Mouse (Mus musculus): ENCODE data around the gene Slain1.
A peak's percentile ranks its signal among the peaks of the same experiment; 100 is the strongest.

Gene Slain1

DNA sequence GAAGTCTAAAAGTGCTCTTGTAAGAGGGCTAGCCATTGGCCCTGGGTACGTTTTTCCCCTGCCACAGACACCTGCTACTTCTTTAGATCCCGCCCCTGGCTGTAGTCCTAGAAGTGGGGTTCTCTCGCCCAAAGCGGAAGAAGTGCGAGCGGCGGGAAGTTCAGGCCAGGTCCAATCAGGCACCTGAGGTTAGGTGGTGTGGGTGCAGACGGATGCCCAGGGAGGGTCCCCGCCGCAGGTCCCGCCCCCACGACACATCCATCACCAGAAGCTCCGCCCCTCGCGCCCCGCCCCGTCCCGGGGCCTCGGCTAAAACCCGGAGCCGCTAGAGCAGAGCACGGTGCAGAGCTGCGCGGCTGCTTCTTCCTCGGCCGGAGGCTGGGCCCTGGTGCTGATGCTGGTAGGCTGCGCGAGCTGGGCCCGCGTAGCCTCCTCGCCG, at the start of gene Slain1:
Gene Slain1, plus strand, starts transcription at position 333 of the 439 bp plus-strand sequence.
- DNase-seq, result peak; percentile 97 to 98

DNA sequence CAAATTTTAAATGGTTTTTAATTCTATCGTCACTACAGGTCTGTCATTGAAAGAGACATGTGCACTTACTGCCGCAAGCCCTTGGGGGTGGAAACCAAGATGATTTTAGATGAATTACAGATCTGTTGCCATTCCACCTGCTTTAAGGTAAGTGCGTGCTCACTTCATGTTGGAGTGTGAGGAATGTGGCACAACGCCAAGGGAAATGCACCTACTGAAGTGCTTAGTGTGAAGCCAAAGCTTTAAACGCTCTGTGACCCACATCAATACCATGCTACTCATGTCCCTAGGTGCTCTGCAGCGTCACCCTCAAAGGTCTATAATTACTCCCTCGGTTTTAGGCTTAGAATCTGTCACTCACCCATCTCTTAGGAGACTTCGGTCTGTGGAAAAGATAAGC, 42.0 kb upstream of the Slain1 start:
- no peak for DNase-seq

DNA sequence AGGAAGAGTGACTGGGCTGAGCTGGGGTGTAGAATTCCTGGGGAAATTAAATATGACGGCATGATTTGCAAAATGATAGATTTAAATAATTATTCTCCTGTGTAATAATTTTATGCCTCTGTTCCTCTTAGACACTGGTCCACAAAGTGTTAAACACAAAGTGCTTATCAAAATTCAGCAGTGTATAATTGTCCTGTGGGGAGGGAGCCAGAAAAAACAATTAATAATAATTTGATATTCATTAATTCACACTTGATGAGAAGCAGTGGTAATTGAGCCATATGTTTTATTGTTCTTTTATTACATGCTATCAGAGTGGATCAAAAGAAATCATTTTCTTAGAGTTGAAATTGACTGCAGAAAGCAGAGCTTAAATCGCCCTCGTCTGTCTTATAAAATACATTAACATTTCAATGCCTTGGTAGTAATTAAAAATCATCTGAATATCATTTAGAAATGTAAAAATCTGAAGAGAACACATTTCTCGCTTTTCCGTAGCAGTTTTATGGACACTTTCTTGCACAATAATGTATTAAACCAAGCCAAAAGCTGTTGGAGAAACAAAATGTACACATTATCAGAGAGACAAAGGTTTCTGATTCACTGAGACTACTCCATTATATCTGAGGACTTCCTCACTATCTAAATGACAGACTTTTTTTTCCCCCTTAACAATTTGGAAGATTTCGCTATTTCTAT, 36.3 kb upstream of the Slain1 start:
- no peak for DNase-seq

DNA sequence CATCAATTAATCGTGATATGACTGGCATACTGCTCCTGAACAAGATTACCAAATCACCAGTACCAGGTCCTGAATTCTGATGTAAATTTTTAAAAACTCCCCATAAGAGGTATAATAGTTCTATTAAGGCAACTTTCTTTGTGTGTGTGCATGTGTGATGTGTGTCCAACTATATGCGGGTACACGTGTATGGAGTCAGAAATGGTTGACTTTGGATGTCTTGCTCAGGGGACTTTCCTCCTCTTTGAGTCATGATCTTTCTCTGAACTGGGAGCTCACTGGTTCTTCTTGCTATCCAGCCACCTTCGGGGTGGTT, 35.8 kb upstream of the Slain1 start:
- DNase-seq, result no peak

DNA sequence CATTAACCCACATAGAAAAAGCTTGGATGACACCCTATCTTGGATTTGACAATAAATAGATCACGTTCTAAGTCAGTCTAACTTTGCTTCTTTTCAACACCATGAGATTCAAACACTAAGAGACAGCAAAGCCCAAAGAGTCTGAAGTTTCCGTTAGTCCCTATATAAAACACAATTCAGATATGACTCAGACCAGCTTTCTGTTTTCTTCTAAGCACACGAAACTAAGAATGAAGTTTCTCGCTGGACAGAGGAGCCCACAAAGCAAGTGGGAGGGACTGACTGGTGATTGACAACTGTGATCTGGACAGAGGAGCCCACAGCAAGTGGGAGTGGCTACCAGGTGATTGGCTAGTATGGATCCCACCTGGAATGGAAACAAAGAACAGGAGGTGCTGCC, 30.3 kb upstream of the Slain1 start:
- DNase-seq, result no peak

DNA sequence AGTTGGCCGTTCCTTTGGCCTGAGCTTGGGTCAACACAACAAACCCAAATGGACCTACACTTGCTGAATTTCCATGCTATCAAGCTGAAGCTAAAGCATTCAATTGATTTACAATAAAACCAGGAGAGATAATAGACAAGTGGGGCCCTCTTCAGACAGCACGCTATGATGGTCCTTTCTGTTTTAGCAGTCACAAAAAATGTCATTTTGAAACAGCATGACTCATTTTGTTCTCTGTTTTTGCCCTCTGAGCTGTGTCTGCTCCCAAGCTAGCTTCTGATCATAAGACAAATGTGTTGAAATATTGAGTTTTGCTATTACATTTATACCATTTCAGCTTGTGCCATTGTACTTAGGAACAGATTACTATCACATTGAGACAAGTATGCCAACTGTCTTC, 28.8 kb upstream of the Slain1 start:
- no peak for DNase-seq

DNA sequence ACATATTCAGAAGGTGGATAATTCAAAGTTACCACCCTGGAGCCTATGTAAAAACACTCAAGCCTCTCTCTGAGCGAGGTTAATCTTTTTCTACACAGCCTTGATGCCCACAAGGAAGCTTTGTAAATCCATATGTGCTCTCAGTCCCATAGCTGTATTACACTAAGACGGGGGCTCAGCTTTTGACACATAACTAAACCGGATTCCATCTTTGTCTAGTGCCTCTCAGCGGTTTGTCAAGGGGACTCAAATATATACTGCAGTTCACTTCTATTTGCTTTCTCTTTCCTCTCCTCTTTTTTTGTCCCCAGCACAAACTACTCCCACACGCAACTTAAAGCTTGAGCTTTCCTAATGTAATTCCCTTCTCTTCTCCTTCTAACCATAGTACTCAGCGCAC, 23.9 kb upstream of the Slain1 start:
- no peak for DNase-seq

DNA sequence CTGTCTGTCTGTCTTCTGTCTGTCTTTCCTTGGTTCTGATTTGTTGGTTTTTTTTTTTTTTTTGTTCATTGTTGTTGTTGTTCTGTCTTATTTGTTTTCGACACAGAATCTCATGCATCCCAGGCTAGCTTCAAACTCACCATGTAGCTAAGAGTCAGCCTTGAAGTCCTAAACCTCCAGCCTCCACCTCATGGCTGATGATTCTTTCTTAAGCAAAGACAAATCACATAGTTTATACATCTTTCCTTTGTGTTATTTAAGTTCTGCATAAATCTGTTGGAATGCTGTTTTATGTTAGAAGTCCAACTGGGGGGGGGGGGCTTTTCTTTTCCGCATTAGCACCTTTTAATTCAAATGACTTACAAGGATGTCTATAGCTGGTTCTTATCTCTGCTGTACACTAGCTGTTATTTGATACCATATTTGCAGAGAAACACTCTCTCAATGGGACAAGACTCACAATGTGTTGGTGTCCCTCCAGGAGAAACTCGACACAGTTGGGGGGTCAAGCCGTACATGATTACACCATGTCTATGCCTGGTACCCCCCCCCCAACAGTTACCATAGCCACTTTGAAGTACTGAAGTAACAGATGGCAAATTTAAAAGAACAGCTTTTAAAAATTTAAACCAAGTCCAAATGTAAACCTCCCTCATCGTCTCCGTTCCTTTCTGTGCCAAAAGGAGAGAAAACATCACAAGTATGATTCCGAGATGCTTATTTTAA, 20.2 kb upstream of the Slain1 start:
- no peak for DNase-seq

DNA sequence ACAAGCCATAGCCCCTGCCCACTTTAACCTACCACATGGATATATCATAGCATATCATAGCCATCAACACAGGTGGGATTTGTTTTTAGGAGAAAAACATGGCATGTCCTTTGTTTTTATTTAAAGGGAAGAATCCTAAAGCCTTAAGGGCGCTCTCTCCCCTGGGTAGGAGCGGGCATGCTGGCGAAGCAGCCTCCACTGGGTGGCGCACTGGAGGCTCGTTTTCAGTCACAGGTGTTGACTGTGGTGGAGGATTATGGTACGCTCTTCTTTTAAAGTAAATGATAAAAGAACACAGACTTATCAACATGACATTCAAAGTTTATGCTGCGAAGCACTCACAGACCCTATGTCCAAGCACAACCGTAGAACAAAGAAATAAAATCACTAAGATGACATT, 19.5 kb upstream of the Slain1 start:
- DNase-seq, result no peak

DNA sequence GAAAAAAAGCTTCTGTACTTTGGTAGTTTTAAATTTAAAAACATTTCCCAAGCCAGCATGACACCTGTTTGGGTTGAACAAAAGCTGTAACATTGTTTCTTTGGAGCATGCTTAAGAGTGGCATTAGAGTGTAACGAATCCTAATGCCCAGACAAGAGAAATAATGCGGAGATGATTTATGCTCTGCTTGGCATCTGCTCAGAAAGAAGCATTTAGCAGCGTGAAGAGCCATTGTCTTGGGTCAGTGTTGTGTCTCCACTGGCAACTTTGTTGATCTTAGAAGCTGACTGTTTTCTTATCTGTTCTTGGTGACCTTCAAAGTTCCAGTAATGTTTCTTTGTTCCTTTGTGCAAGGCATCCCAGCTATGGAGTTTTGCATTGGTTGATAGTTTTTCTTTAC, 6.1 kb upstream of the Slain1 start:
- DNase-seq, result no peak

DNA sequence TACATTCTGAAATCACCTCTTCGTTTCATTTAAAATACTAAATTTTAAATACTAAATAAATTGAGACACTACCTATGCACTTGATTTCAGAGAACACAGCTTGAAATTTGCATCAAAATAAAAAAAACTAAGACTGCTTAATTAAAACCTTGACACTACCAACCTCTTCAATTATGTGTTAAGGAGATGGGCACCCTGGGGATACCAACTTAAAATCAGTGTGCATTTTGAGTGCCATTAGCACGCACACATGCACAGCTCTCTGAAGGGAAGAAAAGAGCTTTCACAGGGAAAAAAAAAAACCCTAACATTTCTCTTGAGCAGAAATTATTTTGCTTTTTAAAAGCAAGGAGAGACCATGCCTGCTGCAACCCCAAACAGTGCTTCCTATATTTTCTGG, 2.0 kb upstream of the Slain1 start:
- DNase-seq, result no peak

DNA sequence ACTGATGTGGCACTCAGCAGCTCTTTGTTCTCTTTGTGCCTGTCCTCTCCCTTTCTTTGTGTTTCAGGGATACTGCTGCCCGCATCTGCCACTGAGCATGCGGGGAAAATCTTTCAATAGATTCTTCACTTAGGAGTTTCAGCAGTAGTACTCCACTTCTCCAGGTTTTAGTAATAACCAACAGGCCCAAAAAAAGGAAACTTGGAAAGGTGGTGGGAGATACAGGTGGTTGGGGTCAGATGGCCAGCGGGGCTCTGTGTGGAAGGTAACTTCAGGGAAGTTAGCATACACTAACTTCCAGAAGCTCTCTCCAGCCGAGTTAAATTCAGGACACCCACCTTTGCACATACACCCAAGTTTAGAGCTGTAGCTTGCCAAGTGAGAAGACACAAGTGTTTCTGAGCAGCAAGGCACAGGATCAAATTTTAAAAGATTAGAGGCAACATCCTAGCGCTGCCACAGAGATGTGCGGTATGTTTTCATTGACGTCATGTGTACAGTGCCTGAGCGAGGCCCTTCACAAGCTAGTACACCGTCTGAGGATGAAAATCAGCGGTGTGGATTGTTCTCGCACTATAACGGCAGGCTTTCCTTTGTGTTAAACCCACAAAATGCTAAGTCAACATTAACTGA, 1.3 kb upstream of the Slain1 start:
- peak; percentile 20 to 28 for DNase-seq

DNA sequence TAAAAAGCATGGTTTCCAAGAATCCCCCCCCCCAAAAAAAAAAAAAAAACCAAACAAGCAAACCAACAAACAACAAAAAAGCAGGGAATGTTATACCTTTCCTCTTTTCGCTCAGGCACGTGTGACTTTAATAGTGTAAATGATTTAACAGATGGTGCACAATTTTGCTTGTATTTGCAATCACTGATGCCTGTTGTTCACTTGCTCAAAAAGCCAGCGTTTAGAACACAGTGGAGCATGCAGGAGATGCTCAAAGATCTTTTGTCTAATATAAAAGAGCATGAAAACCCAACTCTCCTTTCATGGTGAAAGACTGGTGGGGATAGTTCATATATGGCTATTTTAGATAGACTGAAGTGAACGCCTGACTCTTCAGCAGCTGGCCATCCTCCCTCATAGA, 726 bp upstream of the Slain1 start:
- DNase-seq, result no peak

DNA sequence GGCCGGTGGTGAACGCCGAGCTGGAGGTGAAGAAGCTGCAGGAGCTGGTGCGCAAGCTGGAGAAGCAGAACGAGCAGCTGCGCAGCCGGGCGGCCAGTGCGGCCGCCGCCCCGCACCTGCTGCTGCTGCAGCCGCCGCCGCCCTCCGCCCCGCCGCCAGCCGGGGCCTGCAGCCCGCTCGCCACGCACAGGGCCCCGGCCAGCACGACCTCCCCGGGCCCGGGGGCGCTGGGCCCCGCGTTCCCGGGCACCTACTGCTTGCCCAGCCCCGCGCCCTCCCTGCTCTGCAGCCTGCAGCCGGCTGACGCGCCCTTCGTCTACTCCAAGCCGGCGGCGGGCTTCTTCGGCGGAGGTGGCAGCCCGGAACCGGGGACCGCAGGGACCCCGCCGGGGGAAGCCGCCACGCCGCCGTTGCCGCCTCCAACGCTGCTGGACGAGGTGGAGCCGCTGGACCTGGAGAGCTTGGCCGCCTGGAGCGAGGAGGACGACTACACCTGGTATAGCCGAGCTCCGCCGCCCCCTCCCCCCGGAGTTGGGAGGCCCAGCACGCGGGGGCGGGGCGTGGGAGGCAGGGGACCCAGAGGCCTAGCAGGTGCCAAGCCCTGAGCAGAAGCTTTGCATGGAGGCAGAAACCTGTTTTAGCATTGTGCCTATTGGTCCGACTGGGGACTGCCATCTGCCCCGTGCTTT, 529 bp downstream of the Slain1 start:
- peak; percentile 79 to 86 for DNase-seq

DNA sequence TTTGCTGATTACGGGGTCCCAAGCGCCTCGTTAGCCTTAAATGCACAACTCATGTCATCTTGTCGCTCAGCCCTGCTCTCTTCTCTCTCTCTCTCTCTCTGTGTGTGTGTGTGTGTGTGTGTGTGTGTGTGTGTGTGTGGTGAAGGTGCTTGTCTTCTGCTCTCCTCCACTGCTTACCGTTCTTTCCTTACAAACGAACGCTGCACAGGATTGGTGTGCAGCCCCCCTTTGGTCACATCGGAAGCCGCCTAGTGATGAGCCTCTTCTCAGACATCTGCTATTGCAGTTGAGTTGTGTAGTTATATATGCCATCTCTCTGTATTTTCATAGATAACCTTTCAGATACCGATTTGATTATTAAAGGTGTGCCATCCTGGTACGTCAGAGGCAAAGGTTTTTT, 1.1 kb downstream of the Slain1 start:
- no peak for DNase-seq

DNA sequence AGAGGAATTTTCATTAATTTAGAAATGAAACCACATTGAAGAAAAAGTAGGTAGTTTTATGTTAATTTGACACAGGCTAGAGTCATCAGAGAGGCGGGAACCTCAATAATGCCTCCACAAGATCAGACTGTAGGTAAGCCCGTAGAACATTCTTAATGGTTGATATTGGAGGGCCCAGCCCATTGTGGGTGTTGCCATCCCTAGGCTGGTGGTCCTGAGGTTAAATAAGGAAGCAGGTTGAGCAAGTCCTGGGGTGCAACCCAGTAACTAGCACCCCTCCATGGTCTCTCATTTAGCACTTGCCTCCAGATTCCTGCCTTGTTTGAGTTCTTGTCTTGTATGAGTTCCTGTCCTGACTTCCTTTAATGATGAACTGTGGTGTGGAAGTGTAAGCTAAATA, 1.5 kb downstream of the Slain1 start:
- DNase-seq, result no peak

DNA sequence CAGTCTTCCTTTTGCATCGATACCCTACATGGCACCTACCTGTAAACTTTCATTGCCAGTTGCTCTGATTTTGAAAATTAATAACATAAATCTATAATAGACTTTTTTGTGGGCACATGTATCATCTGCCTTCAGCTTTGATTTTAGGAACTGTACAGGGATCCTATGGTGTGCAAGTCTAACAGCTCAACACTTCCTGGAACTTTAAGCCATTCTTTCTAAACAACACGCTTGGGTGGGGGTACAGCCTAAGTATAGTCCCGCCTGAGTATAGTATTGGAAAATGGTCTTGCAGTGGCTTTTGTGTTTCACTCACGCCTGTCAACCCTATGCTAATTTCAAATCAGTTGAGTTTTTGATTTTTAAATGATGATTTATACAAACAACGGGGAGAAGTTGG, 2.5 kb downstream of the Slain1 start:
- no peak for DNase-seq

DNA sequence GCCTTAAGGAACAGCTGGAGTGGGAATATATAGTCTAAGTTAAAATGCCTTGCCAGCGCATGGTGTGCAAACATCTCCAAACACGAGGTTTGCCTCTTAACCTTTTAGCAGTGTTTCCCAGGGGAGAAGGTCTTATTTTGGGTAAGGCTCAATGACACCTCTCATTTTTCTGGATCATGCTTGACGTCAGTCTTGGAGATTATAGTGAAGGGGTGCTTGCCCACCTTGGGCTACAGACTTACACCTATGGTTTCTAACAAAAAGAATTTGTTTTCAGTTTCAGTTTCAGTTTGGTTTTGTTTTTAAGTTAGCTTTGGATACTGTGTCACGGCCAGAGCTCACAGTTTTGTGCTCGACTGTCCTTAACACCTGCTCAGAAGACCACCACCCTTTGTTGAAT, 3.8 kb downstream of the Slain1 start:
- DNase-seq, result no peak

DNA sequence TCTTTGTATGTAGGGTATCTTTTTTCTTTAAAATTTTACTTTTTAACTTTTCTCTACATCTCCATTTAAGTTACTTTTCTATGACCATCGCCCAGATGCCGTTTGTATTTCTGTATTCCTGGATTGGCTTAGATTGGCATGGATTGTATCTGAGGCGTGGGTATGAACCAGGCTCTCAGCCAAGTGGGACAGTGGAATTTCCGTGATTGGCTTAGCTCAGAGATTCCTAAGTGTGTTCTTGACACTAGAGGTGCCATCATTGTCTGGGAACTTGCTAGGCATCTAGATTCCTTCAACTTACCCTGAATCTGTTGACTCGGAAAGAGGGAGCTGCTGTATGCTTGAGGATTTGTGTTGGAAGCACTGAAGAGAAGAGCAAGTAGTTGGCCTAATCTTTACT, 5.4 kb downstream of the Slain1 start:
- DNase-seq, result peak; percentile 18 to 36

DNA sequence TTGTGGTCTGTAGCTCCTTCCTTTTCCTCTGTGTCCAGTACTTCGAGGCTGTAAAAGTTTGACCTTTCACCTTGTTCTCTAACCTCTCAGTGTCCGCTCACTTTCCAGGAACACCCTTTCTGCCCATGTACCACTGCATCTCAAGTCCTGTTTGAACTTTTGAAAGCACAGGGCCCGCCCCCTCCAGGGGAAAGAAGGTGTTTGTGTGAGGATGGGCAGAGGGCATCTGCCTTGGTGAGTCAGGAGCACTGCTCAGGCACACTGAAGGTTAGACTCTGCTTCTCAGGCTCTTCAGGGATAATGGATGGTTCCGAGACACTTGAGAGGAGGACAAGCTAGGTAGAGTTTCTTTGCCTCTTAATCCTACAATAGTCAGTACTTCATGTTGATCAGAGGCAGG, 7.8 kb downstream of the Slain1 start:
- no peak for DNase-seq

DNA sequence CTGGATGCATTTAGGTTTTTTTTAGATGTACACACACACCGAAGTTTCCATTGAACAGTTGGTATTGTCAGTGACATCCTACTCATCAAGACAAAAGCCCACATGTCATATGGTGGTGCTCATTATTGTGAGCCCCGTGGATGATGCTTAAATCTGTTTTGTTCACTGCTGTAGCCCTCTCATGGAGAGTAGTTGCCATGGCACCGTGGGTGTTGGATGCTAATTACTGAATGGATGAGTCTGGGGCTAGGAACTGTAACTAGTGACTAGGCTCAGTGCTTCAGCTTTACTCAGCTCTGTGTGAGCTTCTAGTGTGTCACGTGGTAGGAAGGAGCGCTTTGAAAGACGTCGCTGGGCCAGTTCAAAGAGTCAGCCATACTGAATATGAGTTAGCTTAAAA, 13.0 kb downstream of the Slain1 start:
- no peak for DNase-seq

DNA sequence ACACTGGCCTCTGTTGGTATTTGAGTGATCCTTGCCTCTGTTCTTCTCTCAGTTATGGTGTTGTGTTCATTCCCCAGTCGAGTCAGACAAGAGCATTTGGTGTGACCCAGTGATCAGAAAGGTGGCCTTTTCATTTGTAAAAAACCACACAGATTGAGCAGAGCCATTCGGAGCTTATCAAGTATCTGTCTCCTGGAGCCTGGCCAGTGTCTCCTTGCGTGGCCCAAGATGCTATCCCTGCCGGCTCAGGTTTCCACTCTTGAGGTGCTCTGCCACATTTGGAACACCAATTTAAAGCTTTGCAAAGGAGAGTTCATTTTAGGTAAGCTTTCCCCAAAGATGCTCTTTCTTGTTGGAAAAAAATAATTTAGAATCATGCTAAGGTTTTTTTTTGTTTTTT, 14.4 kb downstream of the Slain1 start:
- DNase-seq, result peak; percentile 43 to 51

DNA sequence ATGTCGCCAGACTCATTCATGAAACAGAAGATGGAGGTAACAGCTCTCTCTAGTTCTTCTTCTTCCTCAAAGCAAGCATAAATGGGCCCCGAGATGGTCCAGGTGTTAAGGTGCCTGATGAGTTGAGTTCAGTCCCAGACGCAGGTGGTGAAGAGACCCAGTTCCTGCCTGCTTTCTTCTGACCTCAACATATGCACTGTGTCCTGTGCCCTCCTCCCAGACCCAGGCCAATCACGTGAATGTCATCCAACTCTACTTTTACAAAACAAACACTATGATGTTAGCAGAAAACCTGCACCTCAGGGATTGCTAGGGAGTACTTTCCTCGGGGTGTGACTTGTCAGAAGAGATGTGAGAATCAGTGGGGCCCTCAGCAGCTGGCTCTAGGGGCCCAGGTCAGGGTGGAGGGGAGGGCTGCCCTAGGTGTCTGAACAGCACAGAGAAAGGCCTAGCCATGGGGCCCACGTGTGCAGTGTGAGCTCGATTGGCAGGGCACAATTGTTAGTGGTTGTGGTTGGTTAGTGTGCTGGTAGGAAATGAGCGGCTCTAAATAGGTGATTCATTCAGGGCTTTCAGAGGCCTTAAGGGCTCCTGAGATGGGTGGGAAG, 16.4 kb downstream of the Slain1 start:
- DNase-seq, result no peak

All from cerebellum, adult 18-20 months (tissue).